Mouse (Mus musculus): ENCODE measurements around the gene Thra. TPM values are rescaled to one million over a fixed set of nuclear protein-coding genes. Genes with fewer than 3 reads are reported as not detected.

Gene Thra
- total RNA-seq, 1 experiment from 2014 or later: 3.4 TPM

DNA sequence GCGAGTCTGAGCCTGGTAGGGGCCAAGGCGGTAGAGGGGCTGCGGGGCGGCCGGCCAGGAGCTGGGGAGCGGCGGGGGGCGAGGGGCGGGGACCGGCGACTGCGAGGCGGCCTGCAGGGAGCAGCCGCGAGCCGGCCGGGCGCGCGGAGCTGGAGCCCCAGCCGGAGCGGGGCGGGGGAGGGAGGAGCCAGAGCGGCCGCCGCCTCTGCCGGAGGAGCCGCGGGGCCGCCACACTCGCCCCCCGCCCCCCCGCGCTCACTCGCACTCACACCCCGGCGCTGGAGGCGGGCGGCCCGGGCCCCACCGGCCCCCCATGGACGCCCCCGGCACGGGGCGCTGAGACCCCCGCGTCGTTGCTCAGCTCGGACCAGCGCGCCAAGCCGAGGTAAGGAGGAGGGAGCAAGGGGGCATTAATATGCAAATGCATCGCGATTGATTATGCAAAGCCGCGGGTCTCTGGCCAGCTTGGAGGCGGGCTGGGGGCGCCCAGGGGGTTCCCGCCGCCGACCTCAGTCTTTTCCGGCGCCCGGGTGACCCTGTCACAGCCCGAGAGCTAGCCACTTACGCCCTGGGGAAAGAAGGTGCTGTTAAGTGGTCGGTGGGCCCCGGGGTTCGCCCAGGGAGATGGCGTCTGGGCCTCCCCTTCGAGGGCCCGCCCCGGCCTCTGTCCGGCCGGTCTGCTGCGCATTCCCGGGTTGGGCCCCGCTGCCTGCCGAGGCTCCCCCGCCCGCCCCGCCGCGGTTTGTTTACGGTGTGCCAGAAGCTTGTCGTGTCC, 1.4 kb downstream of the Thra start:
- peak; percentile 36 for ATAC-seq (replicated peaks; ENCODE audit: insufficient number of reproducible peaks, low FRiP score, low TSS enrichment, poor library complexity, severe bottlenecking)

DNA sequence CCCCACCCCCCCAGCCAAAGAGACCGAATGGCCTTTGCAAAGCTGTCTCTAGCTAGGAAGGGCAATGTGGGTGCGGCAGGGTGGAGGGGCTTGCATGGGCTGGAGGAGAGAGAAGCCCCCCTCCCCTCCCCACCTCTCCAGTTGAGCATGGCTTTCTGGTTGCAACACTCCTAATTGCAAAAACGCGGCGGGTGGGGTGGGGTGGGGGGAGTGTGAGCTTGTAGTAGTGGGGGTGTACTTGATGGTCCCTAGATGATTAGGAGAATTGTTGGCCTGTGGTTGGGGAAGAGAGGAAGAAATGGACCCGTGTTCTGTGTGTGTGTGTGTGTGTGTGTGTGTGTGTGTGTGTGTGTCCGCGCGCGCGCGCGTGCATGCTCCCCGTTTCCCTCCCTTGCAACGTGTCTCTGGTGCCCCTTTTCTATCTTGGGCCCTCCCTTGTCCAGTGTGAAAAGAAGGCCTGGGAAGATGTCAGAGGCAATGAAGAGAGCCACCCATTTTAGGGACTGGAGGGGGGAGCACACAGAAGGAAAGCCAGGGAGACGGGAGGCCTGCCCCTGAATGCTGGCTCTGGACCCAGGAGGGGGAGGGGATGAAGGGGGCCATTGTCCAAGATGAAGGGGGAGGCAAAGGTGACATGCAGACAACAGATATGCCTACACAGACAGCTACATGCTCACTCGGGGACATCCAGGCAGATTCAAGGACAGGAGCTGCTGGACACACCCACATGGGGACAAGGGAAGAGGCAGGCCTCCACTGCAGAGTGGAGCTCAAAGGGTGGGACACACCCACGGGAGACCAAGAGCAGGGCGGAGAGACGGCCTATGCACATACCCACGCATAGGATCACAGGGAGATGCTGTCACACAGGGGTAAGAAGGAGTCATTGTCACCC, 2.2 kb downstream of the Thra start:
- no peak for ATAC-seq (replicated peaks; ENCODE audit: insufficient number of reproducible peaks, low FRiP score, low TSS enrichment, poor library complexity, severe bottlenecking)

DNA sequence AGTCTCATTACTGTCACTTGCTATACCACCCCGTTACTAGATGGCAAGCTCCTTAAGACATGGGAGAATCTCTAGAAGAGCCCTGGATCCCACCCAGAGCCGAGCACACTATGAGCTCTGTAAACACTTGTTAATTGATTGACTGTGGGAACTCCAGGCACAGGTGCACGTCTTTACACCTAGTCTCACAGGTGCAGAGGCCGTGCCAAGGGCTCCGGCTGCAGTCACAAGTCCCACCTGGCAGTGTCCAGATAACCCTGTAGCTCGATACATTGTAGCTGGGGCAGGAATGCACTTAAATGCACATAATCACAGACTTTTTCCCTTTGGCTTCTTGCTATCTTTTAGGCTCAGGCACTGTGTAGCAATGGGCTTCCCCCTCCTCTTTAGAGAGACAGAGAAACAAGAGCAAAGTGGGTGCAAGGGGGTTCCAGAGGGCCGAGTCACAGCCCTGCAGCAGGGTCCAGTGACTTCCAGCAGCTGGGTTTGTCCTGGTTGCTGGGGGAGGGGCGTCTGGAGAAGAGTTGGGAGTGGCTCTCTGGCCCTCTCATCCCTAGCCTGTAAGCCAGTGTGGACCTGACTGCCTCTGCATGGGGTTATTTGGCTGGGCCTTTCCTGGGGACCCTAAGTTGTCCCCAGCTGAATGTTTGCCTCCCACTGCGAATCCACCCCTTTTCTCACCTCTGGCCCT, 3.4 kb downstream of the Thra start:
- no peak for ATAC-seq (replicated peaks; ENCODE audit: insufficient number of reproducible peaks, low FRiP score, low TSS enrichment, poor library complexity, severe bottlenecking)

DNA sequence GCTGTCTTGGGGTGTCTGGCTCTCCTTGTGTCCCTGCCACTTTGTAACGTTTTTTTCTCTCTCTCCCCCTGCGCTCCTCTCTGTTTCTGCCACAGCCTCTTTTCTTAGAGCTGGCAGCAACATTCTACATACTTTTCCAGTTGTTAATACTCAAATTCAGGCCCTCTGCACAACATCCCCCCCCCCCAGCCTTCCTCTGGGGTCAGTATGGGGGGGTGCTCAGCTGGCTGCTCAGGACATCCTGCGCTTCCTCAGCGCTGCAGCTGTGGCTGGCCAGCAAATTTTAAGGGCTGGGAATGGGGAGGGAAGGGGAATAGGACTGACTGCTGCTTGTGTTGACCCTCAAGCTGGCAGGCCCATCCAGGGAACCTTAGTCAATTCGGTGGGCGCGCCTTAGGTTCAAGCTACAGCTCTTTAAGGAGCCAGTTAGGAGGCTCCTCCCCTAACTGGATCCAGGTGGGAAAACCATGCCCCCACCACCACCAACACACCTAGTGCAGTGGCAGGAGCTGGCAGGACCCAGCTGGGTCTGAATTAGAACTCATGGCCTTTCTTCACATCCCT, 4.1 kb downstream of the Thra start:
- ATAC-seq (replicated peaks; ENCODE audit: insufficient number of reproducible peaks, low FRiP score, low TSS enrichment, poor library complexity, severe bottlenecking): no peak

DNA sequence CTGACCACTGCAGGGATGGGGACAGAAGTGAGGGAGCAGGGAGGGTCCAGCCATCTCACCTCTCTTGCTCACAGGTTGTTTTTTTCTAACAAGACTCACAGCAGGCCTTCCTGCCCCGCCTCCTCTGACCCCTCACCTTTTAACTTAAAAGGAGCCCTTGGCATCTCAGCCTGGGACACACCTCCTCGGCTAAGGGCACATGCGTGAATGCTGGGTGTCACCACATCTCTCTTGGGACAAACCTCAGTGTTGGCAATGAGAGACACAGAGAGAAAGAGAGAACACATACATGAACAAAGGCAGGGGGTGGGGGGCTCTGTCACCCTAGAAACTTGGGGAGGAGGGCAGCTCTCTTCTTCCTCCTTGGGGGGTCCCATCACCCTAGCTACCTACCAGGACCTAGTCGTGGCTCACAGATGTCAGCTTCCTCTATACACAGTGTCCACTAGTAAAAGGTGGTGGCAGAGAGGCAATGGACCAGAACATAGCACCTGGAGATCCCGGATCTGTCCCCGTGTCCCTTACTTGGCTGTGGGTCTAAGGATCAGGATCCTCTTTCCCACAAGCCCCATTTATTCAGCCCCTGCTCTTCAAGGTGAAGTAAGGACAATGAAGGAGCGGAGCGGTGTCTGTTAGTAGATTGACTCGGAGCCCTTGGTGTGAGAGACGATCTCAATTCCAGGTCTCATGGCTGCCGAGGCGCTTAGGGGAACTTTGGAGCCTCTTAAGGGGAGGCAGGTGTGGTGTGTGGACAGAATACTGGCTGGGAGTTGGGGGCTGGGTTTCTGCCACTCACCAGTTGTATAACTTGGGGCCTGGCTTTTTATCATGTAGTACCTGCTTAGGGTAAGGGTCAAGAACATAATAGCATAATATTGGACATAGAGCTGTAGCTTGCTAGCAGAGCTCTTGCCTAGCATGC, 5.8 kb downstream of the Thra start:
- no peak for ATAC-seq (replicated peaks; ENCODE audit: insufficient number of reproducible peaks, low FRiP score, low TSS enrichment, poor library complexity, severe bottlenecking)

DNA sequence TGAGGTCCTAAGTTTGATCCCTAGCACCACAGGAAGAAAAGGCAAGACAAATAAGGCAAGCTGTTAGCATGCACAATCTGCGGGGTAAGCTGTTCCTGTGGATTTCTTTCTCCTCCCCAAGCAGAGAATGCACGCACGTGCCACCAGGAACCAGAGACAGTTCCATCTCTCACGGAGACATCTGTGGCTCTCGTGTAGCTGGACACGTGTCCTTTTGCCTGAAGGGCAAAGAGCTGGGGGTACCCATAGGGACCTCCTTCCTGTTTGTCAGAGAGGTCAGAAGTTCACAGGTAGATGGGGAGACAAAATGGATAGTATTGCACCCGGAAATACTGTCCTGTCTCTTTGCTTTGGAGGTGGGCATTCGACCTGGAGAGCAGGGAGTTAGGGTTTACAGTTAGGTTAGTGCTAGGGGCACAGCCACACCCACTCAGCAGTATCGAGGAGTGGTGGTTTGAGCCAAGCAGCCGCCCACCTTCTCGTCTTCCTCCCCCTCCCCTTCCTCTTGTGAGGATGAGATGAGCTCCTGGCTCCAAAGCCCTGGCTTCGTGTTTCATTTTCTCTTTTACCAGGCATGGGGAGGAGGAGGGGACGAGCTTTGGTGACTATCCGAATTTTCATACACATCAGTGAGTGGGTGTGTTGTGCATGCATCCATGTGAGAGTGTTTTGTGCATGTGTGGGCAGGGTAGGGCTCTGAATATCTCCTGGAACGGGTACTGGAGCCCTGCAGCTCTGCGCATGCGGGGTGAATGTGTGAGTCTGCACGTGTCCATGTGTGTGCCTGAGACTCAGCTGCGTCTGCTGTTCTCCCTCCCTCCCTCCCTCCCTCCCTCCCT, 6.6 kb downstream of the Thra start:
- peak; percentile 37; the same call in 1 of the 2 replicates for ATAC-seq (replicated peaks; ENCODE audit: insufficient number of reproducible peaks, low FRiP score, low TSS enrichment, poor library complexity, severe bottlenecking)

DNA sequence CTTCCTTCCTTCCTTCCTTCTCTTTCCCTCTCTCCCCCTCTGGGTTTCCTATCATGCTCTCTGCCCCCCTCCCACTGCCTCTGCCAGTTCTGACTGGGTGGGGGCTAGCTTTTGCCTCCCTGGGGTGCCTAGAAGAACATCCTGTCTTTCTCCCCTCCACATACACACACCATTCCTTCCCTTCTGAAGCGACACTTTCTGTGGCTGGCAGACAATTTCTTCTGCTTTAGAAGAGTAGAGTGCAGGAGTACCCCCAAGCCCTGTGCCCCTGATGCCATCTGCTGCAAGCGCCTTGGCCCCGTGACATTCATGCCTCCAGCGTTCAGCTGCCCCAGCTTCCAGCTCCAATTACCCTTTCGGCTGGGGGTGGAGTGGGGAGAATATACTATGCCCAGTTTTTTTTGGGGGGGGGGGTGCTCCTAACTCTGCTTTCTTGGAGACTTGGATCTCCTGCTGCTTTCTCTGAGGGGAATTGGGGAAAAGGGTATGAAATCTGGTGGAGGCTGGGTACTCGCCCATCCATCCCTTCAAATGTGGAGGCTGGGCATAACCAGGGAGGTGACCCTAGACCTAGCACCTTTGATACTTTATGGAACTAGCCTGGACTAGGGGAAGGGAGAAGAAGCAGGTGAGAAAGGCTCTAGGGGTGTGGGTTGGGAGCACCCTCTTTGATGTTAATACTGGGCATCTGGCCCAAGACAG, 7.5 kb downstream of the Thra start:
- no peak for ATAC-seq (replicated peaks; ENCODE audit: insufficient number of reproducible peaks, low FRiP score, low TSS enrichment, poor library complexity, severe bottlenecking)

DNA sequence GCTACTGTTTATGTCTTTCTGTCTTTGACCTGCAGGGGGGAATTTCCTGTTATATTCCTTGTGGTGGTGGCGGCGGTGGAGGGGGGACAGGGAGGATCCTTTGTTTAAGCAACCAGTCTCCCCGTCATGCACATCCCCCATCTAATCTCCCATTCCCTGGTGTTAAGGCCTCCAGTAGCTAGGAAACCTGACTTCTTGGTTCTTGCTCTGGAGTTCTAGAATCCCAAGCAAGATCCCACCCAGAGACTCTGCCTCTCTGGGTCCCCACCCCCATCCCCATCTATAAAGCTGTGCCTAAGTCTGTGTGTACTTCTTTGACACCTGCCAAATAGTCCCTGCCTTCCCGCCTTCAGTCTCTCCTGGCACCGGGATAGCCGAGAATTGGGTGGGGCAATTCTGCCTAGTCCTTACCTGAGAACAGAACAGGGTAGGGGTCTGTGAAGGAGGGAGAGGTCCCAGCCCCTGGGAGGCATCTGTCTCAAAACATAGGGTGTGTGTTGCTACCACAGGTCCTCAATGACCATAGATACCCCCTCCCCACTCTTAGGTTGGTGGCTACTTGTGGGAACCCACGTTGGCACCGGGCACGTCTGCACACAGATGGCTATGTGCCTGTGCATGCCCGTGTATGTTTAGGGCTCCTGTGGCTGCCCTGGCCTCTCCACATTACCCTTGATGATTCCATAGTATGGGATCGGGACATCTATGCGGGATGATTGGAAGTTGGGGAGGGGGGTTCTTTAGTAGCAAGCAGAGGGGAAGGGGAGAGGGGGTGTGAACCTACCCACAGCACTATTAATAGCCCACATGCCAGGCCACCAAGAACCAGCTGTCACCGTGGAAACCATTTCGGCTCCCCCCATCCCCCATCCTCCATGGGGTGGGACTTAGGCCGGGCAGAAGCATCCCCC, 8.3 kb downstream of the Thra start:
- no peak for ATAC-seq (replicated peaks; ENCODE audit: insufficient number of reproducible peaks, low FRiP score, low TSS enrichment, poor library complexity, severe bottlenecking)

DNA sequence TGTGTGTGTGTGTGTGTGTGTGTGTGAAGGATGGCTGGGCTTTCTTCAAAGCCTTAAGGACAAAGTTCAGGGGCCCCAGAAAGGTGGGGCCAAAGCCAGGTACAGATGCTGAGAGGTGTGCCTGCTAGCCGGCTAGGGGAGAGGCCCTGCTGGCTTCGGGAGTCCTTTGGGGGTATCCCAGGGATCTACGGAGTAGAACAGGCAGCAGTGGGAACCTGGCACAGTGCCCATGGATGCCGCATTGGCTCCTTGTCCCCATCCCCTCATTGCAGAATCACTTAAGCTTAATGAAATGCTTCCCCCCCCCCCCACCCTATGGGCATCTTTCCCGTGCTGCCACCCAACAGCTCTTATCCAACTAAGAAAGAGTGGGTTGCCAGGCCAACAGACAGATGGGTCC, 9.3 kb downstream of the Thra start:
- no peak for ATAC-seq (replicated peaks; ENCODE audit: insufficient number of reproducible peaks, low FRiP score, low TSS enrichment, poor library complexity, severe bottlenecking)

DNA sequence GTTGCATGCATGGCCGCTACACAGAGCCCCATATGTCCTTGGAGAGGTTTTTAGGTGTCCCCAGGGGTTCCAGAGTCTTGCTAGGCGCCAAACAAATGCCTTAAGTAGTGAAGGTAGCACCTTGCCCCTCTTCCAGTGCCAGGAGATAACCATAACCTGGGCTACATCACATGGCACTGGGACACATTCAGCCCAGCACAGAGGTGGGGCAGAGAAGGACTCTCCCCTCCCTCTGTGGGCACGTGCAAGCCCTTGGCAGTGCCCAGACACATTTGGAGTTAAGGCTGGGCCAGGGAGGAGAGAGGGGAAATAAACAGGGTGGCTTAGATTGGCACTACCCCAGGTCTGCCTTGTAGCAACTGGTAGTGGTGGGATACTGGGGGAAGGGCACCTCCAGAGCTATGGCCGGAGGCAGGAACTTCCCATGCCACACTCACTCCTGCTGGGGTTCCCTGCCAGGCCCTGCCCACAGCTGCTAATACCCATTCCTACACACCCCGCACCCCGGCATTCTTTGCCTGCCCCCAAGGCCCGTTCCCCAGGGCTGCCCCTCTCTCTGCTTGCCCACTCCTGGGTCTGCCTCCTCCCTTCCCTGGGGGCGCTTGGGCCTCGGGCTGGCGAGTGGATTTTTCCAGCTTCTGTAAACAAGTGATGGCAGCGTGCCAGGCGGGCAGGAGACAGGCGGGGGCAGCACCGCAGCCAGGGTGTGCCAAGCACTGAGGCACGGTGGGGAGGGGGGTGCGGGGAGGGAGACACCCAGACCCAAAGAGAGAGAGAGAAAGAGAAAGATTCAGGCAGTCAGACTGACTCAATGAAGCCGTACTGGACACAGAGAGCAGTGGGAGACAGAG, 10.1 kb downstream of the Thra start:
- no peak for ATAC-seq (replicated peaks; ENCODE audit: insufficient number of reproducible peaks, low FRiP score, low TSS enrichment, poor library complexity, severe bottlenecking)

DNA sequence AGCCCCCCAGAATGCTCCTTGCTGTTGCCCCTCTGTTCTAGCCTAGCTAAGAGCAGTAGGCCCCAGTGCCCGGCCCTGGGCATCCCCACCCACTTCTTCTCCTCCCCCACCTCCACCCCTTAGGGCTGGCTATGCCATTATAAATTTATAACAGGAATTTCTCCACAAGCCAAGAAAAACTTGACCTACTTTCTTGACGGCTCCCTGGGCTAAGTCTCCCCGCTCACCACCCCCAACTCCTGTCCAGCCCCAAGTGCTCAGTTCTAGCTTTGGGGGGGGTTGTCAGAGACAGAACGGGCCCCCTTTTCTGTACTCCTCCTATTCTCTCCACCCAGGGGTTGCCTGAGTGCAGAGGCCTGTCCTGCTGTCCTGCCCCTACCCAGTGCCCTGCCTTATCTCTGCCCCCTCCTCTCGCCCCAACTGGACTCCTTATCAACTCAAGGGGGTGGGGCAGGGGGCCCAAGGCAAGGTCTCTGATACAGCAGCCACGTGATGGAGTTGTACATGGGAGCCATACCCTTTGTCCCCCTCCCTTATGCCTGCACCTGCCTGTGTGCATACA, 10.9 kb downstream of the Thra start:
- ATAC-seq (replicated peaks; ENCODE audit: insufficient number of reproducible peaks, low FRiP score, low TSS enrichment, poor library complexity, severe bottlenecking): no peak

DNA sequence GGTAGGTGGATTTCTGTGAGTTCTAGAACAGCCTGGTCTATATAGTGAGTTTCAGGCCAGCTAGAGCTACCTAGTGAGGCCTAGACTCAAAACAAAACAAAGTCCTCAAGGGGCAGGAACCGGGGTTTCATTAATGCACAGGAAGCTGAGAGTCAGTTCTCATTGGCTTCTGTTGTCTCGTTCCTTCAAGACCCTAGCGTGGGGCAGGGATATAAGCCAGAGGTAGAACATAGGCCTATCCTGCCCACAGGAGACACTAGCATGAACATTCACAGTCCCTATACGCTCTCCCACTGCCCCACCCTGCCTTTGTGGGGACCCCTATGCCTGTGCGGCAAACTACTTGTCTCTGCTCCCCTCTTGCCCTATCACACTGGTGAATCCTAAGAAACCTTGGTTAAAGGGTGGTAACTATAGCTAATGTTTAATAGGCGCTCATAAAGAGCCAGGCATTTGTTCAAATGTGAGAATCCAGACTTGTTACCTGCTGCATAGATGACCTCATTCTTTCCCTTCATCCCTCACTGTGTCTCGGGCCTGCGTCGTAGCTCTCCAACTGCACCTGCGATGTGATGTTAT, 12.2 kb downstream of the Thra start:
- no peak for ATAC-seq (replicated peaks; ENCODE audit: insufficient number of reproducible peaks, low FRiP score, low TSS enrichment, poor library complexity, severe bottlenecking)

DNA sequence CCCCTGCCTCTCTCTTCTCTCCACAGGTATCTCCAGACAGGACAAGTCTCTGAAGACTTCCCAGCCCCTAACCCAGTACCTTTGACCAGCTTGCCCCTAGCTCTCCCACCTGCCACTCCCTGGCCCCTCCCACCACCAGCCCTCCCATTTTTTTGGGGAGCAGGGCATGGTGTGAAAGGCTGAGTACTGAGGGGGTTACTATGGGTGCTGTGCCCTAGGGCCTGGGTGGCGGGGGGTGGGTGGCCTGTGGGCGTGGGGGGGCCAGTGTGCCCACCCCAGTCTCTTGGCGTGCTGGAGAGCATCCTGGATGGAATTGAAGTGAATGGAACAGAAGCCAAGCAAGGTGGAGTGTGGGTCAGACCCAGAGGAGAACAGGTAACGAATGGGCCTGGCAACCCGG, 12.8 kb downstream of the Thra start:
- ATAC-seq (replicated peaks; ENCODE audit: insufficient number of reproducible peaks, low FRiP score, low TSS enrichment, poor library complexity, severe bottlenecking): no peak

DNA sequence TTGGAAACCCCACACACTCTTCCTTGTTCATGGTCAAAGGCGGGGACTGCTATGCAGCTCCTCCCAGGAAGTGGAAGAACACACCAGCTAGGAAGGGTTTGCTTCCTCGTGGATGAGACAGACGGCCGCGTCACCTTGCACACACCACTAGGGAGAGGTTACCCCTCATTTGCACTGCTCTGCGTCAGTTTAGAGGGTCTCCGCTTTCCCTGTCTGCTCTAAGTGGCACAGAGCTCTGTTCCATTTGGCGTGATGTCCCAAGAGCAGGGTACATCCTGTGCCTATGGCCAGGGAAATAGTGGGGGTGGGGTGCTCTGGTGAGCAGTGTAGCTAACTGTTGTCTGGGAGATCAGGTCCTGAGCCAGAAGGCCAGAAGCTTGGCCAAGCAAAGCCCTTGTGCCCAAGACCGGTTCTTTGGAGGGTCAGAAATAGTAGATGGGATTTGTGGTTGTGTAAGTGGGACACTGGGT, 13.7 kb downstream of the Thra start:
- ATAC-seq (replicated peaks; ENCODE audit: insufficient number of reproducible peaks, low FRiP score, low TSS enrichment, poor library complexity, severe bottlenecking): no peak

Data from monocyte, adult 5-6 weeks (primary cell).